Mouse (Mus musculus): ENCODE measurements around the gene Xdh. TPM values are rescaled to one million over a fixed set of nuclear protein-coding genes. Genes with fewer than 3 reads are reported as not detected.

The Xdh gene
- total RNA-seq, 2 experiments from 2014 or later = 15.4 to 17.6 TPM

- no peak for TF ChIP-seq CTCF (IDR thresholded peaks at IDR 0.05)
- intact Hi-C loops (cut with DNase I) = no loop called here
- H3K27ac ChIP-seq = peak overlapping the region; percentile 58
- DNase-seq (ENCODE audit: extremely low spot score in 1 of 2, low spot score in 2 of 2) = no peak
- H3K4me3 ChIP-seq = no peak overlapping the region
These were observed 12.6 kb upstream of the Xdh start for GRCm38 (mm10) chr17:73962628-73963043.

GRCm38 (mm10) chr17:73961801-73962403 lies 11.9 kb upstream of the Xdh start:
- no peak for DNase-seq (ENCODE audit: extremely low spot score in 1 of 2, low spot score in 2 of 2)
- no peak overlapping the region for H3K4me3 ChIP-seq
- intact Hi-C loops (cut with DNase I) = no loop called here
- H3K27ac ChIP-seq = peak overlapping the region; percentile 58
- TF ChIP-seq CTCF (IDR thresholded peaks at IDR 0.05) = no peak

GRCm38 (mm10) chr17:73960745-73961144 lies 10.7 kb upstream of the Xdh start:
- no peak for TF ChIP-seq CTCF (IDR thresholded peaks at IDR 0.05)
- intact Hi-C loops (cut with DNase I) = no loop called here
- H3K27ac ChIP-seq = no peak overlapping the region
- H3K4me3 ChIP-seq = no peak overlapping the region
- no peak for DNase-seq (ENCODE audit: extremely low spot score in 1 of 2, low spot score in 2 of 2)

- TF ChIP-seq CTCF (IDR thresholded peaks at IDR 0.05) = no peak
- intact Hi-C loops (cut with DNase I) = no loop called here
- Histone ChIP-seq H3K4me3 (no peak overlapping the region), H3K27ac (no peak overlapping the region)
- DNase-seq (ENCODE audit: extremely low spot score in 1 of 2, low spot score in 2 of 2) = no peak
These were observed 2.1 kb upstream of the Xdh start for GRCm38 (mm10) chr17:73952103-73952521.

GRCm38 (mm10) chr17:73950970-73951369 lies 974 bp upstream of the Xdh start:
- intact Hi-C loops (cut with DNase I) = no loop called here

GRCm38 (mm10) chr17:73949498-73949897 lies 498 bp downstream of the Xdh start:
- DNase-seq (ENCODE audit: extremely low spot score in 1 of 2, low spot score in 2 of 2) = no peak
- peak; percentile 44 for TF ChIP-seq CTCF (IDR thresholded peaks at IDR 0.05)
- Histone ChIP-seq H3K27ac (no peak overlapping the region), H3K4me3 (no peak overlapping the region; the same call in 1 of the 2 replicates)
- intact Hi-C loops (cut with DNase I) = no loop called here

More at GRCm38 (mm10) chr17:73950970-73951369, 974 bp upstream of the Xdh start:
- no peak for DNase-seq (ENCODE audit: extremely low spot score in 1 of 2, low spot score in 2 of 2)
- Histone ChIP-seq H3K4me3 (no peak overlapping the region), H3K27ac (no peak overlapping the region)
- no peak for TF ChIP-seq CTCF (IDR thresholded peaks at IDR 0.05)

- DNase-seq (ENCODE audit: extremely low spot score in 1 of 2, low spot score in 2 of 2) = no peak
- Histone ChIP-seq H3K27ac (no peak overlapping the region), H3K4me3 (no peak overlapping the region)
- no peak for TF ChIP-seq CTCF (IDR thresholded peaks at IDR 0.05)
- intact Hi-C loops (cut with DNase I) = no loop called here
These were observed 1.2 kb downstream of the Xdh start for GRCm38 (mm10) chr17:73948801-73949200.

GRCm38 (mm10) chr17:73948039-73948438 lies 2.0 kb downstream of the Xdh start:
- intact Hi-C loops (cut with DNase I) = no loop called here
- Histone ChIP-seq H3K27ac (no peak overlapping the region), H3K4me3 (0 out of 2 replicates have a peak overlapping the region, but pooled peaks have one; percentile 3)
- no peak for TF ChIP-seq CTCF (IDR thresholded peaks at IDR 0.05)
- no peak for DNase-seq (ENCODE audit: extremely low spot score in 1 of 2, low spot score in 2 of 2)

- DNase-seq (ENCODE audit: extremely low spot score in 1 of 2, low spot score in 2 of 2) = no peak
- no peak for TF ChIP-seq CTCF (IDR thresholded peaks at IDR 0.05)
- Histone ChIP-seq H3K4me3 (no peak overlapping the region), H3K27ac (no peak overlapping the region)
- intact Hi-C loops (cut with DNase I) = no loop called here
These were observed 3.1 kb downstream of the Xdh start for GRCm38 (mm10) chr17:73946856-73947255.

- intact Hi-C loops (cut with DNase I) = no loop called here
- no peak for TF ChIP-seq CTCF (IDR thresholded peaks at IDR 0.05)
- DNase-seq (ENCODE audit: extremely low spot score in 1 of 2, low spot score in 2 of 2) = no peak
- no peak overlapping the region for H3K4me3 ChIP-seq
- no peak overlapping the region for H3K27ac ChIP-seq
These were observed 5.3 kb downstream of the Xdh start for GRCm38 (mm10) chr17:73944661-73945060.

GRCm38 (mm10) chr17:73942268-73942962 lies 7.6 kb downstream of the Xdh start:
- H3K4me3 ChIP-seq = no peak overlapping the region
- intact Hi-C loops (cut with DNase I) = no loop called here
- DNase-seq (ENCODE audit: extremely low spot score in 1 of 2, low spot score in 2 of 2) = no peak
- no peak for TF ChIP-seq CTCF (IDR thresholded peaks at IDR 0.05)
- peak overlapping the region; percentile 69 for H3K27ac ChIP-seq

GRCm38 (mm10) chr17:73941816-73942215 lies 8.2 kb downstream of the Xdh start:
- TF ChIP-seq CTCF (IDR thresholded peaks at IDR 0.05) = no peak
- intact Hi-C loops (cut with DNase I) = no loop called here
- H3K27ac ChIP-seq = peak overlapping the region; percentile 69; the same call in 1 of the 2 replicates
- DNase-seq (ENCODE audit: extremely low spot score in 1 of 2, low spot score in 2 of 2) = no peak
- no peak overlapping the region for H3K4me3 ChIP-seq

GRCm38 (mm10) chr17:73937073-73937472 lies 12.9 kb downstream of the Xdh start:
- no peak overlapping the region for H3K4me3 ChIP-seq
- intact Hi-C loops (cut with DNase I) = no loop called here
- DNase-seq (ENCODE audit: extremely low spot score in 1 of 2, low spot score in 2 of 2) = no peak
- TF ChIP-seq CTCF (IDR thresholded peaks at IDR 0.05) = no peak
- no peak overlapping the region for H3K27ac ChIP-seq
